Mouse (Mus musculus): ENCODE data around the gene Amot. TPM values are rescaled to one million over a fixed set of nuclear protein-coding genes. Genes with fewer than 3 reads are reported as not detected.

The Amot gene
- polyA plus RNA-seq, 1 experiment from 2014 or later = 78.5 TPM

Other genes with a start within 250 kb of the Amot start
- 2.2 and 2.9 TPM in 2 replicates for gene Lhfpl1, start 156.1 kb downstream of the Amot start, polyA plus RNA-seq (2014; fragmentation: Nextera tagmentation; extraction: Ambion mirVana)